Mouse (Mus musculus) kidney, adult 18-20 months (tissue): Measurements from ENCODE around the gene Prrt3.

Experiments
- DNase-seq: peaks from one replicate; pipeline ENCODE4 v3.0.0; 2021

The Prrt3 gene

DNA sequence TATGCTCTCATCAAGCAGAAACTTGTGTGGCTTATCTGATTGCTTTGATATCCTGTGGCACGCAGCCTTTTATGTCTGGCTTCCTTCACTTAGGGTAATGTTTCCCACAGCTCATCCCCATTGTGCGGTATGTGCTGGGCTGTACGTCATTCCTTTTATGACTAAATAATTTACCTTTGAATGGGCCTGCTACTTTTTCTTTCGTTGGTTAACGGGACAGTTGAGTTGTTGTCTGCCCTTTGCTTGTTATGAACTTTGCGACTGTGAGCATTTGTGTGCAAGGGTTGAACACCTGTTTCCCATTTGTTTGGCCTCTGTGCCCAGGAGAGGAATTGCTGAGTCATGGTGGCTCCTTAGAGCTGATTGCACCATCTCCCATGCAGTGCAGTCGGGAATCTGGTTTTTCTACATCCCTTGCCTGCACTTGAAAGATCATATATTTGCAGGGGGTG lies 14.6 kb downstream of the Prrt3 start:
- DNase-seq, result no peak

DNA sequence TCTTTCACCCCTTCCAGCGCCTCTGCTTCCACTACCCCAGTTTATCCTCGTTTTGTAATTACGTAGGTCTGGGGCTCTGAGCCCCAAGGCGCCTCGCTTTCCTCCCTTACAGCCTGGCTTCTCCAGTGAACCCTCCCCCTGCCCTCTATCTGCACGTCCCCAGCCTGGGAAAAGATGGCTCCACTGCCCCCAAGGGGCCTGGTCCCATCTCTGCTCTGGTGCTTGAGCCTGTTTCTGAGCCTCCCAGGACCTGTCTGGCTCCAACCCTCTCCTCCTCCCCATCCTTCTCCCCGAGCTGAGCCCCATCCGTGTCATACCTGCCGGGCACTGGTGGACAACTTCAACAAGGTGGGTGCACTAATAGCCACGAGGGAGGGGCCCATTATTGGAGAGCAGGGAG lies 18.0 kb downstream of the Prrt3 start:
- no peak for DNase-seq

DNA sequence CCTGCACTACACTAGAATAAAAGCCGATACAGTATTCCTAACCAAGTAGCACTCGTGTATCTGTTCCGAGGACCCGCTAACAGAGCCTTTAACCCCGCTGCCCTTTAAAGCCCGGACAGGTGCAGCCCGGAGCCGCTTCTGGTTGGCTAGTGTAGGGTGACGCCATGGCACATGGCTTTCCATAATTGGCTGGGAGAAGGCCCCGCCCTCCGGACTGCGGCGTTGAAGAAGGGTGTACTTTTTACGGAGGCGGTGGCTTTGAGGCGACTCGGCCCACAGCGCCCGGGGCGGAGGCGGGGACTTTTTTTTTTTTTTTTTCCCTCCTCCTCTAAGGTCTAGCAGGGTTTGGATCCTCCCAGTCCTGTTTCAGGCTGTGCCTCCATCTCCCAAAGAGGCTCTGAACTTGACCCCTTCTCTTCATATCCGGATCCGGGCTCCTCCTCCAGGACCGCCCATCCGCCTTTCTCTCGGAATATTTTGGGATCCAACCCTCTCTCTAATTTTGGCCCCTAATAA lies 18.6 kb downstream of the Prrt3 start, which contains the start of gene Creld1:
Gene Creld1 (plus strand): TSS at position 198 of the 516 bp plus-strand sequence.
- DNase-seq, result peak; percentile 95

DNA sequence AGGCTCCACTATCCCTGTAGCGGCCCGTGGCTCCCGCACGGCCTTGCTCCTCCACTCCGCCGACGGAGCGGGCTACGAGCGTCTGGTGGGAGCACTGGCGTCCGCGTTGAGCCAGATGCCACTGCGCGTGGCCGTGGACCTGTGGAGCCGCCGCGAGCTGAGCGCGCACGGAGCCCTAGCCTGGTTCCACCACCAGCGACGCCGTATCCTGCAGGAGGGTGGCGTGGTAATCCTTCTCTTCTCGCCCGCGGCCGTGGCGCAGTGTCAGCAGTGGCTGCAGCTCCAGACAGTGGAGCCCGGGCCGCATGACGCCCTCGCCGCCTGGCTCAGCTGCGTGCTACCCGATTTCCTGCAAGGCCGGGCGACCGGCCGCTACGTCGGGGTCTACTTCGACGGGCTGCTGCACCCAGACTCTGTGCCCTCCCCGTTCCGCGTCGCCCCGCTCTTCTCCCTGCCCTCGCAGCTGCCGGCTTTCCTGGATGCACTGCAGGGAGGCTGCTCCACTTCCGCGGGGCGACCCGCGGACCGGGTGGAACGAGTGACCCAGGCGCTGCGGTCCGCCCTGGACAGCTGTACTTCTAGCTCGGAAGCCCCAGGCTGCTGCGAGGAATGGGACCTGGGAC lies 19.1 kb downstream of the Prrt3 start:
- DNase-seq, result peak; percentile 66

DNA sequence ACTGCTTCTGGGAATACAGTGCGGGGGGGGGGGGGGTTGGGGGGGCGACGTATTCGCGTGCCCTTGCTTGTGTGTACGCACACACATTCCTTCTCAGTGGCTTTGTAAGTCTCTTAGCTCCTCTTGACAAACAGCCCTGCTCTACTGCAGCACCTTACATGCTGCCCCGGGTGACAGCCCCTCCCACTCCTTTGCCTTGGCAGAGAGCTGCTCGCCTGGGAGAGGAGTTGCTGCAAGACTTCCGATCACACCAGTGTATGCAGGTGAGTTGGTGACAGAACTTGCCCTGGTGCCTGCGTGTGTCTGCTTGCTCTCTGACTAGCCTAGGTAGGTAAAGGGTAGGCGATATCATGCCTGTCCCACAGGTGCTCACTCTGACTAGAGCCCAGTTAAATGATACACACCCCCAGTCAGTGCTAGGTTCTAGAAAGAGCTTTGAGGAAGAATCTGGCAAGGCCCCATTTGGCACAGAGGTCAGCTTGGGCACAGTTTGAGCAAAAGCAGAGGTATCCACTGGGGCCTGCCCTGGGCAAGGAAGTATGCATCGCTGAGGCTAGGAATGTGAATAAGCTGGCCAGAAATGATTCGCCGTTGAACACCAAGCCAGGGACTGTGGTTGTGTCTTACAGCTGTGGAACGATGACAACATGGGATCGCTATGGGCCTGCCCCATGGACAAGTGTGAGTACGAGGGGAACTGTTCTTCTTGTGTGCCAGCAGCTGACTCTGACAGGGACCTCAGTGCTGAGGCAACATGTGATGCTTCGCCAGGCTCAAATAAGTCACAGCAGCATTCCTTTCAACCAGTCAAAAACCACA lies 21.0 kb downstream of the Prrt3 start:
- peak; percentile 60 for DNase-seq

DNA sequence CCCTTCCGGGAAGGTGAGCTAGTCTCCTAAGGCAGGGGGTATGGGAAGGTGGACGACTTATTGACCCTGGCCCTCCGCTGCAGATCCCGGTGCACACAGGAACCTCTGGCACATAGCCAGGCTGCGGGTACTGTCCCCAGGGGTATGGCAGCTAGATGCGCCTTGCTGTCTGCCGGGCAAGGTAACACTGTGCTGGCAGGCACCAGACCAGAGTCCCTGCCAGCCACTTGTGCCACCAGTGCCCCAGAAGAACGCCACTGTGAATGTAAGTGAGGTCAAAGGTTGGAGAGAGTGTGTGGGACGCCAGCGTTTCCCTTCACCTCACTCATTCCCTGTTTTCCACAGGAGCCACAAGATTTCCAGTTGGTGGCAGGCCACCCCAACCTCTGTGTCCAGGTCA lies 22.8 kb downstream of the Prrt3 start:
- peak; percentile 30 for DNase-seq

DNA sequence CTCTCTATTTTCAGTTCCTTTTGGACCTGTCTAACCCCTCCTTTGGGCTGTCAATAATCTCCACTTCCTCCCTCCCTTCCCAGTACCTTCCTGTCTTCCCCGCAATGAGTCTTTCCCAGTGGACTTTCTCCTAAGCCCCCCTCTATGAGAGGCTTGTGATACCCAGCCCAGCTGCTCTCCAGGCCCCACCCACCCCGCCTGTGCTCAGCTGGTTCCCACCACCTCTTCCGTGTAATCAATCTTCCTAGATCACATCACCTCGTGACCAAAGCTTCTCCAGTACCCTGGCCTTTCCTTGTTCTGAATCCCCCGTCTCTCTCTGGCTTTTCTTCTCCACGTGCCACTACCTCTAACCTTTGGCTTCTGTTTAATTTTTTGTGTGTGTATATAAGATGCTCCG lies 24.4 kb downstream of the Prrt3 start:
- no peak for DNase-seq

DNA sequence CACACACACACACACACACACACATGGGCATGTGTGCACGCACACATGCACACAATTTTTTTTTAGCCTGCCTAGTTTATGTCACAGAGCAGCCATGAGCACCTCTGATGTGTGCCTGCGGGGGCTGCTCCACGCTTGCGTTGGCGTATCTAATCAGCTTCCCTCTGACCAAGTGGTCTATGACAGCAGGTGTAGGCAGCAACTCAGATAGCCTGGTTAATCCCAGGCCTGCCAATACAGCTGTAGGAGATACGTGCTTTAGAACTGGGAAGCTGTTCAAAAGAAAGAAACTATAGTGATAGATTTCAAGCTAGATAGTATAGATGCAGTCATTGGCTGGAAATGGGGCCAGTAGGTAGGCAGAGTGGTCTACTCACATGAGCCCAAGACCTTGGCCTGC lies 28.0 kb downstream of the Prrt3 start:
- DNase-seq, result no peak

DNA sequence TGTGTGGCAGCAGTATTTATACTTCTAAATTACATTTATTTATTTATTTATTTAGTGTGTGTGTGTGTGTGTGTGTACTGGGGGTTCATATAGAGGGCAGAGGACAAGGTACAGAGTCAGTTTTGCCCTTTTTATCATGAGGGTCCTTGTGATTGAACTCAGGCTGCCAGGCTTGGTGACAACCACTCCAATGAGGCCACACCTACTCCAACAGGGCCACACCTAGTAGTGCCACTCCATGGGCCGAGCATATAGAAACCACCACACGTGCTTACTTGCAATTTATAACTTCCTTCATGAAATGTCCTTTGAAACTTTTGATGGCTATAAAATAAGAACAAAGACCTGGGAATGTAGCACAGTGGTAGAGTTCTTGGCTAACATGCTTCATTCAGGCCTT lies 28.5 kb downstream of the Prrt3 start:
- DNase-seq, result no peak

DNA sequence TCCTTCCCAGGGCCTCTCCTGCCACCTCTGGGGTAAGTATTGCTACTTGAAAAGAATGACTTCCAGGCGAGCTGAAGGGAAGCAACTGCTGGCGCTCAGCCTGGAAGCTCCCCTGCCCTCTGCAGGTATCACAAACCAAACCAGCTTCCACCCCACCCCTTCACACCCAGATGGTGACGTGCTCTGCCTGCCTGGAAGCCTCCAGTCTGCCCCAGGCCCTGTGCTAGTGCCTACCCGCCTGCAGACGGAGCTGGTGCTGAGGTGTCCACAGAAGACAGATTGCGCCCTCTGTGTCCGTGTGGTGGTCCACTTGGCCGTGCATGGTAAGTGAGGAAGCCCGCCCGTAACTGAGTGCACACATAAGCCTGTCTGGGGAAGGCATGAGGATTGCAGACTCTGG lies 29.7 kb downstream of the Prrt3 start:
- no peak for DNase-seq

DNA sequence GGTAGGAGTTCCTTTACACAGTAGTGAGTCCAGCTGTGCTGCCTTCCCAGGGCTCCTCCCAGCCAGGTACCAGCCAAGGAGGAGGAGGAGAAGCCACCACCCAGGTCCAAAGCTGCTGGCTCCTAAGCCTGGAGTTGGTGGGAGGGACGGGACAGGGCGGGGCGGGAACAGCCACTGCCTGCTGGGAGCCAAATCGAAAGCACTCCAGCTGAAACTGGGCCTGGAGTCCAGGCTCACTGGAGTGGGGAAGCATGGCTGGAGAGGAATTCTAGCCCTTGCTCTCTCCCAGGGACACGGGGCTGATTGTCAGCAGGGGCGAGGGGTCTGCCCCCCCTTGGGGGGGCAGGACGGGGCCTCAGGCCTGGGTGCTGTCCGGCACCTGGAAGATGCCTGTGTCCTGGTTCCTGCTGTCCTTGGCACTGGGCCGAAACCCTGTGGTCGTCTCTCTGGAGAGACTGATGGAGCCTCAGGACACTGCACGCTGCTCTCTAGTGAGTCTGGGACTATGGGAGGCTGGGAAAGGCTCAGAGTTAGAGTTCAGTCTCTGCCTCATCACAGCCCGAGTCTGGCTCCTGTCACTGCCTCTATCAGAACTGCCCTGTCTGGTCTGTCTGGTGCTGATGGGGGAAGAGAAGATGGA lies 30.3 kb downstream of the Prrt3 start, which contains the start of gene Il17rc:
Gene Il17rc (plus strand): TSS at position 131 of the 640 bp plus-strand sequence.
- peak; percentile 76 for DNase-seq

DNA sequence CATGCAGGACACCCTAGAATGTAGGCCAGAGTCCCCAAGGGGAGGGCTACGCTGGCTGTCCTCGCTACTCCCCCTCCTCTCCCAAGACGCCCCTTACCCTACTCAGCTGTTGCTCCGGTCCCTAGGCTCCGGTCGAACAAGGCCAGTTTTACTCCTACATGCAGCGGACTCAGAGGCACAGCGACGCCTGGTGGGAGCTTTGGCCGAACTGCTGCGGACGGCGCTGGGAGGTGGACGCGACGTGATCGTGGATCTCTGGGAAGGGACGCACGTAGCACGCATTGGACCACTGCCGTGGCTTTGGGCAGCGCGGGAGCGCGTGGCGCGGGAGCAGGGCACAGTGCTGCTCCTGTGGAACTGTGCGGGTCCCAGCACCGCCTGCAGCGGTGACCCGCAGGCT lies 32.3 kb downstream of the Prrt3 start:
- DNase-seq, result peak; percentile 86

DNA sequence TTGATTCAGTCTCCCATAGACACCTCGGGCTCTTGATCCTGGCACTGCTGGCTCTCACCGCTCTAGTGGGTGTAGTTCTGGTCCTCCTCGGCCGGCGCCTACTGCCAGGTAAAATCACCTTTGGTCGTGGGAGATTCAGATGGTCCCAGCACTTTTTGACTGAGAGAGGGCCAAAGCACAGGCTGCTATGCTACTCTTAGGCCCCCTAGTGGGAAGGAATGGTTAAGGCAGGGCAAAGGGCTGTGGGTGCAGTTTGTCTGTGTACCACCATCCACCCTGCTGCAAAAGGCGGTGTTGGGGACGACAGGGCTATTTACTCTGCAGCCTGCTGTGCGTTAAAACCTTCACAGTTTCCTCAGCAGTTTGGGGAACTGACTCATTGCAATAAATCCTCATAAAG lies 32.7 kb downstream of the Prrt3 start:
- peak; percentile 80 for DNase-seq

DNA sequence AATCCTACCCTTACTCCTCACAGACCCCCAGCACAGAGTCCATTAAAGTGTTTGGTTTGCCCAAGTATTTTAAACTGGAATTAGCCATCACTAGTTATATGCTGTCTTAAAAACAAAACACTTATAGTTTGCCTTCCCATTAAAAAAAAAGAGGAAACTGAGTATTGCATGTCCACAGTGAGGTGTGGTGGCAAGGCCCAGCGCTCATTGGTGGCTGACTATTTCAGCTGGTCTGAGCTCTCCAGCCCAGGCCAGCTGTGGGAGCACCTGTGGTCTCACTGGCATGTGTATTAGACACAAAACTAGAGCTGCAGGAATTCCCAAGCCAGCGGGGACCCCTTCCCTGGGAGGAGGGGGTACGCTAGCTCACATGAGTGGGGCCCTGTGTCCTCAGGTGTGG lies 33.2 kb downstream of the Prrt3 start:
- no peak for DNase-seq

DNA sequence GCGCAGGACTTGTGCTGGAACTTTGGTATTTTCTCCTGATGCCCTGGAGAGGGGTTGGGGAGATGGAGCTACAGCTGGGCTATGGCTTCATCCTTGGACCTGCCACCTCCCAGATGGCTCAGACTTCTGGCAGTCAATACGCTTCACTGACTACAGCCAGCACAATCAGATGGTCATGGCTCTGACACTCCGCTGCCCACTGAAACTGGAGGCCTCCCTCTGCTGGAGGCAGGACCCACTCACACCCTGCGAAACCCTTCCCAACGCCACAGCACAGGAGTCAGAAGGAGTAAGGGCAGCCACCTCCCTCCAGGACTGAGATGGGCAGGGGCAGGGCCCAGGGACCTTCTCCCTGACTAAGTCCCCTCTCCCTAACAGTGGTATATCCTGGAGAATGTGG lies 36.1 kb downstream of the Prrt3 start:
- DNase-seq, result no peak

DNA sequence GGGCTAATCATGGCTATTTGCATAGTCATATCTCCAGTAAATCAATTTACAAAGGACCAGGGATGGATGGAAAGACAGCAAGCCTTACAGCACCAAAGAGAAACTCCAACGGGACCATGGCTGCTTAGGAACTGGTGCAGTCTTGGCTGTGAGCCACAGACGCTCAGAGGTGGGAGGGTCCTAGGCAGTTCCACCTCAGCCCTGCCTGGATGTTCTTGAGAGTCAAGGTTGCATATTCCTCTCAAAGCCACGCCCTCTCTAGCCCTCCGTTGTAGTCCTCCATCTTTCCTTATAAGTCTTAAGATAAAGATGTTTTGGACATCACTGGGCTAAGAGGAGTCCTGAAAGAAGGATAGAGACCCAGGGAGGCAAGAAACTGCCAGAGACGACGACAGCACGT lies 37.7 kb downstream of the Prrt3 start:
- DNase-seq, result no peak

DNA sequence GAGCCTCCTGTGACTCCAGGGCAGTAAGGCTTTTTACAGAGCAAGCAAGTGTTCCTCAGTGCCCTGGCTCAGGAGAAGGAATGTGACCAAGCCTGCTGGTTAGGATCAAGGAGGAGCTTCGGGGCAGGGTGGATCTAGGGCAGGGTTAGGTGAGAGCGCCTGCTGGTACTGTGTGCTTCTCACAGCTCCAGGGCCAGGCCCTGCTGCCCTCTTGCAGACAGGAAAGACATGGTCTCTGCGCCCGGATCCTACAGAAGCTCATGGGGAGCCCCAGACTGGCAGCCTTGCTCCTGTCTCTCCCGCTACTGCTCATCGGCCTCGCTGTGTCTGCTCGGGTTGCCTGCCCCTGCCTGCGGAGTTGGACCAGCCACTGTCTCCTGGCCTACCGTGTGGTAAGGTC lies 43.1 kb downstream of the Prrt3 start:
- DNase-seq, result peak; percentile 59

DNA sequence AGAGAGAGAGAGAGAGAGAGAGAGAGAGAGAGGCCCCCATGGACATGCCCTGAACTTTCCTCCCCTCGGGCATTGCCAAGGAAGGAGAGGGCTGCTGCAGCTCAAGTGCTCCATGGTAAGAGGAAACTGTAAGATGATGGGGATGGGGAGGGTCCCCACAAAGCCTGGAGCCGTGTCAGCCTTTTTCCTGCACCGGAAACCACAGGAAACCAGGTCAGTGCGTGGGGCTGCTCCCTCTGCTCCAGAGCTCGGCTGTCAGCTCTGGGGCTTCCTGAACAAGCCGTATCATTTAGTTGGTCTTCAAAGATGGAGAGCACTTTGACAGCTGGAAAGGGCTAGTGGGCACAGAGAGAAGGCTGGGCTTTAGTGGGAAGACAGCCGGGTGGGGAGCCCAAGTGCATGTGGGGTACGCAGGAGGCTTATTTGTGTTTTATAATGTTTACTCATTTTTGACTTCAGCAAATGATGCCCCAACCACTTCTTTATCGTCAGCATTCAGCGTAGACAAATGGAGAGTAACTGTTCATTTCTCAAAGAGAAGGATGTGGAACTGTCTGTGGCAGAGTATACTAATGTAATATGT lies 43.7 kb downstream of the Prrt3 start, which contains the start of gene Il17re:
Gene Il17re (plus strand): TSS at position 533 of the 583 bp plus-strand sequence.
- DNase-seq, result no peak

DNA sequence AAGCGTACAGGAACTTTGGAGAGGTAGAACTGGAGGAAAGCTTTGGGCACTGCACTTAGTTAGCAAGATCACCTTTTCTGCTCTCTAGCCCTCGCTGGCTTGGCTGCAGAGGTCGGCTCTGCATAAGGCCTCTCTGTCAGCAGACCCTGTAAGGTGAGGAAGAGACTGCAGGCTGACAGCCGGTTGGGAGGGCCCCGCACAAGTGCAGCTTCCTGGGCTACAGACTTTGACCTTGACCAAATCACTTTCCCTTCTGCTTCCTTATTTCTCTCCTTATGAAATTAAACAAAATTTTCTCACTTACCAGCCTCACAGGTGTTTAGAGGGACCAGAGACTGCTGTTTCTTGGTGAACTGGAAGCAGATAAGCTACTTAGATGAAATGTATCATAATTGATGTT lies 46.7 kb downstream of the Prrt3 start:
- DNase-seq, result no peak

DNA sequence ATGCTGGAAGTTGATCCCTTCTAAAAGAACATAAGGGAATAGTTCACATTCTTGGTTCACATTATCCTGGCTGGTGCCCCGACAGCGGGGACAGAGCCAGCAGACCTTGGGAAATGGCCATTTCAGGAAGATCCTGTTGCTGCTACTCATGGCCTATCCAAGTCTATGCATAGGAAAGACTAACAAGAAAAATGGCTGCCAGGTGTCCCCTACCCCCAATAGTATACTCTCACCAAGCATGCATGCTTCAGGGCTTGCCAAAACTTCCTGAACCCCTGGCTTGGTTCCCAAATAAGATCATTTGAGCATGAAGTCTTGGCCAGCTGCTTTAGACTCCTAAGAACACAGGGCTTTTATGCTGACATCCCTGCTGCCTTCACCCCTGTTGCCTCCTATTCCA lies 49.9 kb downstream of the Prrt3 start:
- peak; percentile 40 for DNase-seq

DNA sequence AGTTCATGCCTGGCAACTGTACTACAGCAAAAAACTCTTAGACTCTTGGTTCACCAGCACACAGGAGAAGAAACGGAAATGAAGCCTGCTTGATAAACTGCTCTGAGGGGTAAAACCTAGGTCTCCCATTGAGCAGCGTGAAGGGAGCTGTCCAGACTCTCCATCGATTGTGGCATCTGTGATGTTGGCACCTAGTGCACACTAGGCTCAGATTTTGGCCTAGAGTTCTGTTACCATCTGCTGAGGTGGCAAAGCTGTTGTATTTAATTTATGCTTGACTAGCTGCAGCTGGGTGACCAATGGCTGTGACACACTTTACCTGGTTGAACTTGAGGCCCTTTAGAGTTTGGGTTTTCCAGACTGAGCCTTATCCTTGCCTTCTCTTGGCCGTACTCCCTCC lies 54.1 kb downstream of the Prrt3 start:
- no peak for DNase-seq

DNA sequence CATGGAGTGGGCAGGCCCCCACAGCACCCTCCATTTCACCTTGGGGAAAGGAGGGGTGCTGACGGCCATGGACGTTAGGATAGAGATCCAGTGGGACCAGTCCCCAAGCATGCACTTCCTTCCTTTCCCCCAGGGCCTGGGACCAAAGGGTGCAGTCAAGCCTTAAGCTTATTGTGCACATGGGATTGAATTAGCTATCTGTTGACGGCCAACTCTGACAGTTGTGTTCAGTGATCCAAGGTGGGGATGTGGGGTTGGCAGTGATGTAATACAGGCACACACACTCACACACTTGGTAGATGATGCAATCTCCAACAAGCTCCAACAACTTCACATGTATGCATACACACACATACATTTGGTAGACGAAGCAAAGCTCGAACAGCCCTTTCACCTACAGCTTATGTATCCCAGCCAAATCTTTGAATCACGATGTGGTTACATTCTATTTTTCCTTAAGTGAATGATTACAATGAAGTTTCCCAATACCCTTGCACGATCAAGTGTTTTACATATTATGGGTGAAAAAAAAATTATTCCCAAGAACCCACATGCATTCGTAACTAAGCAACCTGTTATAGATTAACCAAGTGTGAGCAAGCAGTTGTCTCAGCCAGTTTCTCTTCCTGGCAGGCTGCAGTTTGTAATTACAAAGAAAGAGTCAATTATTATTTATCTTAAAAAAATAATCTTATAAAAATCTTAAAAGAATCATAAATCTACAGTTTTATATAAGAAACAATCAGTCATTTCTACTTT lies 57.3 kb downstream of the Prrt3 start:
- peak; percentile 28 for DNase-seq
